Mouse (Mus musculus) embryonic fibroblast, embryonic 13.5 days (primary cell): ENCODE results near the gene Igsf21. TPM values are rescaled to one million over a fixed set of nuclear protein-coding genes. Genes with fewer than 3 reads are reported as not detected.

Experiments used
- H3K27ac ChIP-seq: 2 replicates; pipeline ENCODE4 v1.5.1; 2012; ENCODE audit warnings: low read length, control low read depth, inconsistent platforms; ENCODE audit not compliant: insufficient read depth
- H3K4me1 ChIP-seq: 2 replicates; pipeline ENCODE4 v1.6.1; 2011; ENCODE audit warnings: low read length; ENCODE audit not compliant: control insufficient read depth, insufficient read depth
- H3K4me3 ChIP-seq: 2 replicates; pipeline ENCODE4 v1.5.1; 2011; ENCODE audit warnings: mild to moderate bottlenecking, control low read depth, low read length; ENCODE audit not compliant: insufficient read depth
- CTCF ChIP-seq: IDR thresholded peaks from 2 replicates; pipeline ENCODE4 v1.5.1; 2011; ENCODE audit warnings: mild to moderate bottlenecking, control low read depth, low read length, moderate library complexity, borderline replicate concordance; ENCODE audit not compliant: insufficient read depth
- POLR2A ChIP-seq: IDR thresholded peaks from 2 replicates; pipeline ENCODE4 v1.6.1; 2011; ENCODE audit warnings: low read depth, mild to moderate bottlenecking, control low read depth, low read length, moderate library complexity
- polyA plus RNA-seq: library from polyadenylated mRNA; stranded (reverse); fragments of >200 nt; gene quantifications from 2 replicates; pipeline ENCODE4 v1.2.4, GENCODE M21; 2011; ENCODE audit warnings: low read depth; ENCODE audit not compliant: missing spikeins, insufficient read length

Gene Igsf21
- polyA plus RNA-seq, 1 experiment: not detected

GRCm38 (mm10) chr4:140131201-140131600 is 115.4 kb downstream of the Igsf21 start:
- no peak overlapping the region for H3K27ac ChIP-seq
- TF ChIP-seq POLR2A (no peak), CTCF (no peak)
- no peak overlapping the region for H3K4me3 ChIP-seq
- H3K4me1 ChIP-seq: no peaks in the 10 kb centered on the region

GRCm38 (mm10) chr4:140129553-140130275 is 116.9 kb downstream of the Igsf21 start:
- Histone ChIP-seq H3K4me1 (no peaks in the 10 kb centered on the region), H3K27ac (no peak overlapping the region), H3K4me3 (no peak overlapping the region)
- TF ChIP-seq POLR2A (no peak), CTCF (no peak)

- H3K27ac ChIP-seq: no peak overlapping the region
- H3K4me3 ChIP-seq: no peak overlapping the region
- no peaks in the 10 kb centered on the region for H3K4me1 ChIP-seq
- TF ChIP-seq POLR2A: no peak
- no peak for TF ChIP-seq CTCF
Measured at GRCm38 (mm10) chr4:140128116-140128515, 118.5 kb downstream of the Igsf21 start.

- Histone ChIP-seq H3K27ac (no peak overlapping the region), H3K4me1 (no peaks in the 10 kb centered on the region), H3K4me3 (no peak overlapping the region)
- TF ChIP-seq POLR2A: no peak
- no peak for TF ChIP-seq CTCF
Measured at GRCm38 (mm10) chr4:140125806-140126205, 120.8 kb downstream of the Igsf21 start.

- TF ChIP-seq CTCF: no peak
- no peak for TF ChIP-seq POLR2A
- H3K4me3 ChIP-seq: no peak overlapping the region
- no peak overlapping the region for H3K27ac ChIP-seq
- no peaks in the 10 kb centered on the region for H3K4me1 ChIP-seq
Measured at GRCm38 (mm10) chr4:140122534-140122933, 124.0 kb downstream of the Igsf21 start.

GRCm38 (mm10) chr4:140117275-140117691 is 129.3 kb downstream of the Igsf21 start:
- TF ChIP-seq CTCF (no peak), POLR2A (no peak)
- no peak overlapping the region for H3K4me3 ChIP-seq
- no peaks in the 10 kb centered on the region for H3K4me1 ChIP-seq
- no peak overlapping the region for H3K27ac ChIP-seq

GRCm38 (mm10) chr4:140115756-140116155 is 130.8 kb downstream of the Igsf21 start:
- TF ChIP-seq POLR2A: no peak
- TF ChIP-seq CTCF: no peak
- H3K4me1 ChIP-seq: no peaks in the 10 kb centered on the region
- no peak overlapping the region for H3K4me3 ChIP-seq
- H3K27ac ChIP-seq: no peak overlapping the region

GRCm38 (mm10) chr4:140115053-140115452 is 131.5 kb downstream of the Igsf21 start:
- H3K4me3 ChIP-seq: no peak overlapping the region
- H3K4me1 ChIP-seq: no peaks in the 10 kb centered on the region
- TF ChIP-seq POLR2A: no peak
- TF ChIP-seq CTCF: no peak
- H3K27ac ChIP-seq: no peak overlapping the region

GRCm38 (mm10) chr4:140113690-140114475 is 132.7 kb downstream of the Igsf21 start:
- H3K27ac ChIP-seq: no peak overlapping the region
- H3K4me3 ChIP-seq: no peak overlapping the region
- no peak for TF ChIP-seq POLR2A
- no peak for TF ChIP-seq CTCF
- no peaks in the 10 kb centered on the region for H3K4me1 ChIP-seq

- TF ChIP-seq POLR2A (no peak), CTCF (no peak)
- Histone ChIP-seq H3K27ac (no peak overlapping the region), H3K4me3 (no peak overlapping the region), H3K4me1 (no peaks in the 10 kb centered on the region)
Measured at GRCm38 (mm10) chr4:140109626-140109948, 137.0 kb downstream of the Igsf21 start.
